In the genomic region with DNA sequence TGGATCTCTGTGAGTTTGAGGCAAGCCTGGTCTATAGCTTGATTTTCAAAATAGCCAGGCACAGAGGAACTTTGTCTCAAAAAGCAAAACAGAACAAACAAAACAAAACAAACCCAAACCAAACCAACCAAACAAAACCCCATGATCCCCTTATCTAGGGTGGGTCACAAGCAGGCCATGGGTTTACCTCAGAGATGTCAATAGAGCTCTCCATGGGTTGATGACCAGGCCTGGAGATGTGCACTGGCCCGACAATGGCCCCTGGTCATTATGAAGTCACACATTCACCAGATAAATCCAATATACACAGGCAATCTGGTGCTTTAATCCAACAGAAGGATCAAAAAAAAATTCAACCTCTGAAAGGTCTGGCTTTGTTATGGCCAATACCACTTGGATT, we compare ENCODE assay signal across 27 mouse cellular contexts.
"Had no signal": no experiment of that assay in that cellular context is flagged by ENCODE, and none has a peak within 500 bp of the region (broad histone marks: within the 10 kb centered on the region; RNA-seq: fewer than 3 reads in every experiment).

No protein-coding gene starts in this region.

- ATAC-seq: forebrain, embryonic 13.5 days; forebrain, embryonic 14.5 days; forebrain, embryonic 15.5 days; forebrain, embryonic 16.5 days had no signal

- H3K9ac ChIP-seq: embryonic facial prominence, embryonic 12.5 days; embryonic facial prominence, embryonic 13.5 days; embryonic facial prominence, embryonic 15.5 days; forebrain, embryonic 12.5 days; forebrain, embryonic 13.5 days; forebrain, embryonic 15.5 days; forebrain, postnatal 0 days had no signal

- DNase-seq: cerebellum, adult 18-20 months; cerebellum, adult 2 months; cerebellum, adult 8-10 months; cerebellum, adult 9-10 months; cerebellum, adult 9-11 months; cerebellum, postnatal 10 days; cerebellum, postnatal 14 days; cerebellum, postnatal 25 days; cerebellum, postnatal 36 days; embryo, embryonic 11 days; forebrain, postnatal 0 days; gastrocnemius, adult 2 months; gastrocnemius, postnatal 10 days; gastrocnemius, postnatal 14 days; gastrocnemius, postnatal 25 days; gastrocnemius, postnatal 36 days had no signal

- H3K27me3 ChIP-seq: embryonic facial prominence, embryonic 12.5 days; embryonic facial prominence, embryonic 13.5 days; embryonic facial prominence, embryonic 15.5 days; forebrain, embryonic 12.5 days; forebrain, embryonic 13.5 days; forebrain, embryonic 15.5 days had no signal

- H3K9me3 ChIP-seq: embryonic facial prominence, embryonic 10.5 days; embryonic facial prominence, embryonic 12.5 days; embryonic facial prominence, embryonic 13.5 days; embryonic facial prominence, embryonic 15.5 days; forebrain, embryonic 10.5 days; forebrain, embryonic 12.5 days; forebrain, embryonic 13.5 days; forebrain, embryonic 15.5 days had no signal

- H3K27ac ChIP-seq: embryonic facial prominence, embryonic 10.5 days; embryonic facial prominence, embryonic 12.5 days; embryonic facial prominence, embryonic 13.5 days; embryonic facial prominence, embryonic 15.5 days; forebrain, embryonic 10.5 days; forebrain, embryonic 12.5 days; forebrain, embryonic 13.5 days; forebrain, embryonic 15.5 days; gastrocnemius, adult 2 months had no signal

- H3K4me1 ChIP-seq: embryonic facial prominence, embryonic 10.5 days; embryonic facial prominence, embryonic 12.5 days; embryonic facial prominence, embryonic 13.5 days; embryonic facial prominence, embryonic 15.5 days; forebrain, embryonic 10.5 days; forebrain, embryonic 12.5 days; forebrain, embryonic 13.5 days; forebrain, embryonic 15.5 days had no signal

- H3K4me2 ChIP-seq: embryonic facial prominence, embryonic 12.5 days; embryonic facial prominence, embryonic 13.5 days; embryonic facial prominence, embryonic 15.5 days; forebrain, embryonic 12.5 days; forebrain, embryonic 13.5 days; forebrain, embryonic 15.5 days had no signal

- H3K4me3 ChIP-seq: embryonic facial prominence, embryonic 10.5 days; embryonic facial prominence, embryonic 12.5 days; embryonic facial prominence, embryonic 13.5 days; embryonic facial prominence, embryonic 15.5 days; erythroblast, embryonic 14.5 days; forebrain, embryonic 10.5 days; forebrain, embryonic 12.5 days; forebrain, embryonic 13.5 days; forebrain, embryonic 15.5 days; gastrocnemius, adult 2 months had no signal
